ENCODE assay signal across 28 mouse cellular contexts in the genomic region with DNA sequence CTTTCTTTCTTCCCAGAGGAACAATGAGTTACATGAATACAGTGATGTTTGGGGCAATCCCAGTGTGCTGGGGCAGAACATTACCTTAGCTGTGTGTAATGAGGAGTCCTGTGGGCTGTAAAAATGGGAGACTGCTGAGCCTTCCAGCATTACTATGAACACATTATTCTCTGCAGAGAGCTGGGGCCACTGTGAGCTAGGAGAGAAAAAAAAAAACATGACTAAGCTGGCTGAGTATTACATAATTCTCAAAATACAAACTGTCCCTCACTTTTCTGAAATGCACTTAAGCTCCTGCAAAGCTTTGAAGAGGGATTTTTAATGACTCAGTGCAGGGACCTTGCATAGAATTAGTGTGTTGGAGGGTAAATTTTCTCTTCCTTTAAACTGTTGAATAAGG.
A peak's percentile ranks its signal among the peaks of the same experiment; 100 is the strongest.
DNase-seq lines count a peak whose midpoint lies in the region; ATAC-seq and TF ChIP-seq lines count a peak whose summit lies in the region.
"Had no signal": no experiment of that assay in that cellular context is flagged by ENCODE, and none has a peak within 500 bp of the region (broad histone marks: within the 10 kb centered on the region; RNA-seq: fewer than 3 reads in every experiment).

No protein-coding gene starts in this region.

- peak; percentile 79 for TF ChIP-seq EP300 in lung, postnatal 0 days (IDR thresholded peaks at IDR 0.05)

- no peaks in the 10 kb centered on the region for H3K27me3 ChIP-seq in lung, postnatal 0 days (replicated peaks; ENCODE audit: insufficient read depth, low read length)
- H3K27me3 ChIP-seq: CH12.LX; embryonic facial prominence, embryonic 13.5 days; forebrain, embryonic 15.5 days; heart, embryonic 12.5 days; hindbrain, embryonic 13.5 days; liver, embryonic 15.5 days; lung, embryonic 15.5 days; megakaryocyte, embryonic 14.5 days; midbrain, embryonic 13.5 days; neural tube, embryonic 15.5 days had no signal

- H3K27ac ChIP-seq in lung, postnatal 0 days (ENCODE audit: low read length): no peak overlapping the region
- H3K27ac ChIP-seq: embryonic facial prominence, embryonic 13.5 days; forebrain, embryonic 10.5 days; forebrain, embryonic 15.5 days; heart, adult 2 months; hindbrain, embryonic 13.5 days; kidney, postnatal 0 days; liver, embryonic 15.5 days; lung, embryonic 15.5 days; midbrain, embryonic 13.5 days; neural tube, embryonic 15.5 days had no signal

- 0 out of 2 replicates have a peak, but pooled peaks cover 2% of the 10 kb centered on the region for H3K4me1 ChIP-seq in lung, postnatal 0 days (ENCODE audit: insufficient read depth, low read depth, low read length)
- H3K4me1 ChIP-seq: embryonic facial prominence, embryonic 13.5 days; forebrain, embryonic 10.5 days; forebrain, embryonic 15.5 days; heart, embryonic 12.5 days; hindbrain, embryonic 13.5 days; liver, embryonic 15.5 days; lung, embryonic 15.5 days; megakaryocyte, embryonic 14.5 days; midbrain, embryonic 13.5 days; neural tube, embryonic 15.5 days had no signal

- no peak overlapping the region for H3K4me3 ChIP-seq in lung, postnatal 0 days (ENCODE audit: low read depth, low read length)
- H3K4me3 ChIP-seq: embryonic facial prominence, embryonic 13.5 days; forebrain, embryonic 10.5 days; forebrain, embryonic 15.5 days; heart, adult 2 months; heart, embryonic 12.5 days; hindbrain, embryonic 13.5 days; liver, embryonic 15.5 days; lung, embryonic 15.5 days; megakaryocyte, embryonic 14.5 days; midbrain, embryonic 13.5 days; neural tube, embryonic 15.5 days had no signal

- no peak overlapping the region for H3K9ac ChIP-seq in lung, postnatal 0 days (replicated peaks; ENCODE audit: low read depth)
- H3K9ac ChIP-seq: embryonic facial prominence, embryonic 13.5 days; forebrain, embryonic 15.5 days; heart, embryonic 12.5 days; hindbrain, embryonic 13.5 days; liver, embryonic 15.5 days; lung, embryonic 15.5 days; midbrain, embryonic 13.5 days; neural tube, embryonic 15.5 days had no signal

- no peak overlapping the region for H3K4me2 ChIP-seq in lung, postnatal 0 days (replicated peaks; ENCODE audit: low read depth, low read length)
- H3K4me2 ChIP-seq: embryonic facial prominence, embryonic 13.5 days; forebrain, embryonic 15.5 days; heart, embryonic 12.5 days; hindbrain, embryonic 13.5 days; liver, embryonic 15.5 days; lung, embryonic 15.5 days; midbrain, embryonic 13.5 days; neural tube, embryonic 15.5 days had no signal

- ATAC-seq in lung, postnatal 0 days: peak; percentile 68
- ATAC-seq: forebrain, embryonic 15.5 days; intestine, embryonic 16.5 days; midbrain, embryonic 13.5 days had no signal

- DNase-seq in adrenal gland, adult (ENCODE audit: inconsistent age in 2 of 2, low spot score in 1 of 2): peak; percentile 23 to 71
- no peak for DNase-seq in adrenal gland, postnatal 10 days
- DNase-seq in lung, postnatal 0 days (ENCODE audit: low spot score): peak; percentile 85
- DNase-seq in lung, postnatal 4 days: no peak
- peak; percentile 7 for DNase-seq in Muller cell, postnatal 12 days (ENCODE audit: inconsistent ontology term)
- DNase-seq in brain, adult 2 months (ENCODE audit: low read depth, low spot score): peak; percentile 47
- no peak for DNase-seq in urinary bladder, postnatal 10 days (ENCODE audit: low spot score)
- DNase-seq in cerebellum, adult 8-10 months: no peak
- DNase-seq: cerebellum, adult 9-10 months; heart, adult 2 months; heart, postnatal 4 days; kidney, adult 8-10 months; kidney, postnatal 4 days; liver; thymus, postnatal 4 days had no signal

- no peaks in the 10 kb centered on the region for H3K9me3 ChIP-seq in lung, postnatal 0 days (ENCODE audit: low read length)
- H3K9me3 ChIP-seq: embryonic facial prominence, embryonic 13.5 days; forebrain, embryonic 10.5 days; forebrain, embryonic 15.5 days; heart, embryonic 12.5 days; hindbrain, embryonic 13.5 days; liver, embryonic 15.5 days; lung, embryonic 15.5 days; midbrain, embryonic 13.5 days; neural tube, embryonic 15.5 days had no signal

- TF ChIP-seq CTCF in lung, postnatal 0 days (IDR thresholded peaks at IDR 0.05): no peak

- H3K36me3 ChIP-seq in lung, postnatal 0 days (ENCODE audit: insufficient read depth, low read length): no peaks in the 10 kb centered on the region
- H3K36me3 ChIP-seq: embryonic facial prominence, embryonic 13.5 days; forebrain, embryonic 10.5 days; forebrain, embryonic 15.5 days; heart, embryonic 12.5 days; hindbrain, embryonic 13.5 days; liver, embryonic 15.5 days; lung, embryonic 15.5 days; midbrain, embryonic 13.5 days; neural tube, embryonic 15.5 days had no signal

Comparison
In these comparisons a context has a peak if more than half of its experiments do, and no peak if none do; other contexts are left out.
1. DNase-seq: peak in adrenal gland, adult (2 of 2), lung, postnatal 0 days (single experiment), Muller cell, postnatal 12 days (single experiment) and brain, adult 2 months (single experiment); none in adrenal gland, postnatal 10 days (single experiment), lung, postnatal 4 days (0 of 2), urinary bladder, postnatal 10 days (single experiment) and cerebellum, adult 8-10 months (single experiment).